Mouse (Mus musculus): ENCODE data around the gene Sgsm2.
A peak's percentile ranks its signal among the peaks of the same experiment; 100 is the strongest.

Gene Sgsm2

GRCm38 (mm10) chr11:74881979-74882378 is 14.9 kb downstream of the Sgsm2 start:
- no peak for DNase-seq (ENCODE audit: low spot score)

- DNase-seq (ENCODE audit: low spot score) = no peak
Measured at GRCm38 (mm10) chr11:74880999-74881398, 15.9 kb downstream of the Sgsm2 start.

GRCm38 (mm10) chr11:74876801-74877200 is 20.1 kb downstream of the Sgsm2 start:
- peak; percentile 45 for DNase-seq (ENCODE audit: low spot score)

- DNase-seq (ENCODE audit: low spot score) = no peak
Measured at GRCm38 (mm10) chr11:74874630-74875029, 22.2 kb downstream of the Sgsm2 start.

GRCm38 (mm10) chr11:74870991-74871622 is 25.8 kb downstream of the Sgsm2 start:
- no peak for DNase-seq (ENCODE audit: low spot score)

GRCm38 (mm10) chr11:74870544-74870943 is 26.3 kb downstream of the Sgsm2 start:
- no peak for DNase-seq (ENCODE audit: low spot score)

GRCm38 (mm10) chr11:74869603-74870002 is 27.3 kb downstream of the Sgsm2 start:
- DNase-seq (ENCODE audit: low spot score) = no peak

- DNase-seq (ENCODE audit: low spot score) = no peak
Measured at GRCm38 (mm10) chr11:74868046-74868760, 28.7 kb downstream of the Sgsm2 start.

- DNase-seq (ENCODE audit: low spot score) = peak; percentile 97
Measured at GRCm38 (mm10) chr11:74867181-74867580, 29.7 kb downstream of the Sgsm2 start.

- DNase-seq (ENCODE audit: low spot score) = peak; percentile 94
Measured at GRCm38 (mm10) chr11:74866640-74867039, 30.2 kb downstream of the Sgsm2 start.

GRCm38 (mm10) chr11:74865252-74865651 is 31.6 kb downstream of the Sgsm2 start:
- DNase-seq (ENCODE audit: low spot score) = no peak

GRCm38 (mm10) chr11:74864421-74864820 is 32.4 kb downstream of the Sgsm2 start:
- DNase-seq (ENCODE audit: low spot score) = no peak

GRCm38 (mm10) chr11:74863471-74863870 is 33.4 kb downstream of the Sgsm2 start:
- DNase-seq (ENCODE audit: low spot score) = no peak

GRCm38 (mm10) chr11:74862129-74862528 is 34.7 kb downstream of the Sgsm2 start:
- DNase-seq (ENCODE audit: low spot score) = no peak

- DNase-seq (ENCODE audit: low spot score) = no peak
Measured at GRCm38 (mm10) chr11:74857756-74858155, 39.1 kb downstream of the Sgsm2 start.

- no peak for DNase-seq (ENCODE audit: low spot score)
Measured at GRCm38 (mm10) chr11:74850998-74851661, 45.7 kb downstream of the Sgsm2 start.

- peak; percentile 77 for DNase-seq (ENCODE audit: low spot score)
Measured at GRCm38 (mm10) chr11:74847919-74848521, 48.8 kb downstream of the Sgsm2 start.

- DNase-seq (ENCODE audit: low spot score) = no peak
Measured at GRCm38 (mm10) chr11:74845784-74846183, 51.1 kb downstream of the Sgsm2 start.

- no peak for DNase-seq (ENCODE audit: low spot score)
Measured at GRCm38 (mm10) chr11:74843761-74844160, 53.1 kb downstream of the Sgsm2 start.

GRCm38 (mm10) chr11:74843435-74843714 is 53.5 kb downstream of the Sgsm2 start:
- DNase-seq (ENCODE audit: low spot score) = no peak

- no peak for DNase-seq (ENCODE audit: low spot score)
Measured at GRCm38 (mm10) chr11:74842656-74843434, 54.0 kb downstream of the Sgsm2 start.

GRCm38 (mm10) chr11:74842045-74842444 is 54.8 kb downstream of the Sgsm2 start:
- DNase-seq (ENCODE audit: low spot score) = no peak
